21 mouse cellular contexts compared by ENCODE assay signal in genomic region chr8:113665036-113665435, GRCm38 (mm10). TPM values are rescaled to one million over a fixed set of nuclear protein-coding genes. Genes with fewer than 3 reads are reported as not detected.
DNase-seq lines count a peak whose midpoint lies in the region; ATAC-seq and TF ChIP-seq lines count a peak whose summit lies in the region.
"Had no signal": no experiment of that assay in that cellular context is flagged by ENCODE, and none has a peak within 500 bp of the region (broad histone marks: within the 10 kb centered on the region; RNA-seq: fewer than 3 reads in every experiment).

No protein-coding gene starts in this region.

- H3K36me3 ChIP-seq in hindbrain, embryonic 15.5 days, result no peaks in the 10 kb centered on the region
- H3K36me3 ChIP-seq: stomach, embryonic 15.5 days had no signal

- WGBS in hindbrain, embryonic 15.5 days, result 47% methylated on average over 4 of the region's 4 CpGs

- H3K9ac ChIP-seq in hindbrain, embryonic 15.5 days, result no peak overlapping the region
- H3K9ac ChIP-seq: lung, embryonic 14.5 days; stomach, embryonic 15.5 days had no signal

- no peaks in the 10 kb centered on the region for H3K27me3 ChIP-seq in hindbrain, embryonic 15.5 days
- H3K27me3 ChIP-seq: stomach, embryonic 15.5 days had no signal

- no peaks in the 10 kb centered on the region for H3K4me1 ChIP-seq in hindbrain, embryonic 15.5 days (replicated peaks)
- H3K4me1 ChIP-seq: stomach, embryonic 15.5 days had no signal

- no peak overlapping the region for H3K27ac ChIP-seq in hindbrain, embryonic 15.5 days (replicated peaks)
- H3K27ac ChIP-seq: macrophage; stomach, embryonic 15.5 days had no signal

- H3K4me3 ChIP-seq in hindbrain, embryonic 15.5 days, result no peak overlapping the region
- H3K4me3 ChIP-seq: stomach, embryonic 15.5 days had no signal

- DNase-seq in R1 (ENCODE audit: low read depth, low spot score) (peak; percentile 27), adipocyte (ENCODE audit: low spot score) (no peak)
- DNase-seq in brain, embryonic 14.5 days (ENCODE audit: low read depth), result peak; percentile 63
- peak; percentile 26 for DNase-seq in neural tube, embryonic 10.5 days (ENCODE audit: extremely low spot score, low spot score)
- no peak for DNase-seq in cerebellum, postnatal 14 days
- no peak for DNase-seq in right cerebral cortex, postnatal 14 days
- no peak for DNase-seq in heart, postnatal 4 days

- H3K4me2 ChIP-seq in hindbrain, embryonic 15.5 days, result no peak overlapping the region
- H3K4me2 ChIP-seq: lung, embryonic 14.5 days; stomach, embryonic 15.5 days had no signal

- ATAC-seq in hindbrain, embryonic 15.5 days (ENCODE audit: low FRiP score, low read depth), result peak; percentile 19; the same call in 1 of the 2 replicates
- ATAC-seq: intestine, postnatal 0 days had no signal

- no peaks in the 10 kb centered on the region for H3K9me3 ChIP-seq in hindbrain, embryonic 15.5 days
- H3K9me3 ChIP-seq: stomach, embryonic 15.5 days had no signal

- no peak for TF ChIP-seq CTCF in brain, embryonic 14.5 days (IDR thresholded peaks at IDR 0.05; ENCODE audit: borderline replicate concordance, extremely low read depth, insufficient read depth, insufficient read length)

- no peak for TF ChIP-seq POLR2A in brain, embryonic 14.5 days (IDR thresholded peaks at IDR 0.05; ENCODE audit: borderline replicate concordance, extremely low read depth, insufficient read depth, insufficient read length, poor library complexity, severe bottlenecking)

RNA-seq across cellular contexts. Expression of gene Syce1l, which starts 22.0 kb away (rescaled TPM):
- 0.43 and 0.55 TPM in 2 replicates for polyA plus RNA-seq in brain, embryonic 14.5 days (2012; rRNA removed)
- 0.21 TPM in 1 of 2 replicates, not detected in the other for polyA plus RNA-seq in hindbrain, embryonic 15.5 days (2015; fragmentation: Nextera tagmentation; extraction: Ambion mirVana)
- not detected for total RNA-seq in heart, postnatal 4 days (2021)
- total RNA-seq: adrenal gland, postnatal 14 days; gastrocnemius, adult 18-20 months; heart, adult 18-20 months; left cerebral cortex, postnatal 14 days; liver, adult 2 months; MEL had no signal
- polyA plus RNA-seq: CD4-positive, CD25-positive, alpha-beta regulatory T cell, adult 4 months; embryonic facial prominence, embryonic 11.5 days; heart, embryonic 16.5 days; intestine, postnatal 0 days; liver, adult 2 months; lung, embryonic 14.5 days; macrophage; stomach, embryonic 15.5 days had no signal

RNA-seq across cellular contexts. Expression of gene Mon1b, which starts 29.6 kb away (rescaled TPM):
- 5.2 and 11.0 TPM in 2 replicates for polyA plus RNA-seq in brain, embryonic 14.5 days (2012; rRNA removed)
- 10.6 and 13.2 TPM in 2 replicates for polyA plus RNA-seq in hindbrain, embryonic 15.5 days (2015; fragmentation: Nextera tagmentation; extraction: Ambion mirVana)
- 1 to 10 TPM; 6.3 to 6.5 TPM for total RNA-seq in heart, postnatal 4 days (2021)

Comparison
In these comparisons a context has a peak if more than half of its experiments do, and no peak if none do; other contexts are left out.
1. DNase-seq: peak in R1 (single experiment), brain, embryonic 14.5 days (single experiment) and neural tube, embryonic 10.5 days (single experiment); none in cerebellum, postnatal 14 days (0 of 2), right cerebral cortex, postnatal 14 days (single experiment), adipocyte (single experiment) and heart, postnatal 4 days (single experiment).